Mouse (Mus musculus) testis, adult 2 months (tissue): ENCODE data around the gene Mbip.

Experiments
- CTCF ChIP-seq: fragments of 200-500 bp; IDR thresholded peaks from 2 replicates; pipeline ENCODE4 v1.5.1; 2012; ENCODE audit warnings: low read depth, mild to moderate bottlenecking, inconsistent platforms, low read length, moderate library complexity; ENCODE audit not compliant: control insufficient read depth, insufficient read depth, insufficient replicate concordance
- POLR2A ChIP-seq: fragments of 200-500 bp; IDR thresholded peaks from 2 replicates; pipeline ENCODE4 v1.6.1; 2012; ENCODE audit warnings: low read depth, mild to moderate bottlenecking, inconsistent platforms, low read length, moderate library complexity; ENCODE audit not compliant: control insufficient read depth

DNA sequence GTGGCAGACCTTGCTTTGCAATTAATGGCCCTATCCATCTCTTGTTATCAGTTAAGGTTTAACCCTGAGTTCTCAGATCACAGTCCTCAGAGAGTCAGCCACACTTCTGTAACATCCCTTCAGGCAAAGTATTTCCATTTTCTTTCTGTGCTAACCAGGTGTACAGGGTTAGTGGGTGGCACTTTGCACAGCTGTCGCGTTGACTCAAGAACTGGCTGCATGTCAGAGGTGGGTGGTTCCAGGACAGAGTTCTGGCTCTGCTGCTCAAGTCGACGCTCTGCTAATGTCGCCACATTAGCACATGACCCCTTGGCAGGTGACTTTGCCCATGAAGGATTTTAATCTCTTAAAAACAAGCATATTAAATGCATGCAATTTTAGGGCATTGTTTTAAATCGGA lies 39.9 kb downstream of the Mbip start:
- no peak for TF ChIP-seq CTCF
- no peak for TF ChIP-seq POLR2A
